Mouse (Mus musculus) lung, embryonic 14.5 days (tissue): ENCODE measurements around the gene Dhx9. TPM values are rescaled to one million over a fixed set of nuclear protein-coding genes. Genes with fewer than 3 reads are reported as not detected.

Source experiments
- polyA plus RNA-seq: library from polyadenylated mRNA; unstranded; fragments of >200 nt; fragmentation: Nextera tagmentation; extraction: Ambion mirVana; gene quantifications from 2 replicates; pipeline ENCODE4 v1.2.1, GENCODE M21; 2014

The Dhx9 gene
- polyA plus RNA-seq, 1 experiment from 2014 or later: 30.8 TPM

Other genes starting within 250 kb of the Dhx9 start
- 183 and 193 TPM in 2 replicates for gene Lamc1, start 154.9 kb downstream of the Dhx9 start, polyA plus RNA-seq
- gene Shcbp1l, start 62.5 kb downstream of the Dhx9 start, polyA plus RNA-seq: 0.28 and 0.38 TPM in 2 replicates
- 7.6 and 8.1 TPM in 2 replicates for gene Npl, start 62.4 kb upstream of the Dhx9 start, polyA plus RNA-seq
- gene Rgs8, start 165.4 kb upstream of the Dhx9 start, polyA plus RNA-seq: 0.14 and 0.20 TPM in 2 replicates